Mouse (Mus musculus): ENCODE measurements around the gene Ypel3. TPM values are rescaled to one million over a fixed set of nuclear protein-coding genes. Genes with fewer than 3 reads are reported as not detected.
"Not testable (repeated sequence)": the region's sequence is repeated elsewhere in the genome, so short reads cannot be mapped to it uniquely, and the experiment has no call there.

Ypel3 gene
- 156 and 157 TPM in 2 replicates for polyA plus RNA-seq (2012; ENCODE audit: insufficient read depth, insufficient read length, missing spikeins)

DNA sequence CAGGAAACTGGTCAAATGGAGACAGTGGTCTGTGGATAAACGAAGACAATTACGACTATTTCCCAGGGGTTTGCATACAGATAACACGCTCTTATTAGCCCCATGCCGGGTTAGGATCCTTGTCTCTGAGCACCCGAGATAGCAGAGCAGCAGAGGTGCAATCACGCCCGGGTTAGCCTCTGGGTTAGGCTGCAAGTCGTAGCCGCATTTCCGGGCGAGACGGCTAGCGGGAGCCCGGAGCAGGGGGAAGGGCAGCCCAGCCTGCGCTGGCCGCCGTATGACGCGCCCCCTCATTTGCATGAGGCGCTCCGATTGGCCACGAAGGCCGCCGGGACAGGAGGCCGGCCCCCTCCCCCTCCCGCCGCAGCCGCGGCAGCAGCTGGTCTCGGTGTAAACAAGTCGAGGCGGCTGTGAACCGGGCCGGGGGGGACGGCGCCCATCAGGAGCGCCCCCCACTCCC is at the start of gene Ypel3:
Gene Ypel3, plus strand, starts transcription at position 358 of the 460 bp plus-strand sequence.
- H3K27ac ChIP-seq (replicated peaks; ENCODE audit: low read depth, low read length) = peak within 1 kb of the TSS; percentile 65
- H3K4me3 ChIP-seq (ENCODE audit: insufficient read depth, low read depth, low read length) = peak within 1 kb of the TSS; percentile 66
- peaks cover 15% of the 10 kb centered on the region for H3K4me1 ChIP-seq (ENCODE audit: control insufficient read depth, insufficient read depth, insufficient read length, low read length)

DNA sequence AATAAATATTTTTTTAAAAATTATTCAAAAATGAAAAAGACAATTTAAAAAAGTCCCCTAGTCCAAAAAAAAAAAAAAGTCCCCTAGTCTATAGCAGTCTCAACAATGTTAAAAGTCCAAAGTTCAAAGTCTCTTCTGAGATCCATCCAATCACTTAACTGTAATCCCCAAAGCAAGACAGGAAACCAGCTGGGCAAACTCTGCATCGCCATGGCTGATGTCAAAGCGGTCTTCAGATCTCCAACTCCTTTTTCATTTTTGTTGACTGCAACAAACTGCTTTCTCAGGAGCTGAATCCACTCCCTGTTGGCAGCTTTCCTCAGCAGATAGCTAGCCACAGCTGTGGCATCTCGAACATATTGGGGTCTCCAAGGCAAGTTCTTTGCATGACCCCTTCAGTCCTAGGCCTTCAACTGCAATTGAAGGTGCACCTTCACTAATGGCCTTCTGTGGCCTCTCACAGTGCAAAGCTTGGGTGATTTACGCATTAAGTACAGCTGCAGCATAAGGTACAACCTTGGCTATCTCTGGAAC is 46.4 kb upstream of the Ypel3 start:
- H3K4me3 ChIP-seq (ENCODE audit: insufficient read depth, low read depth, low read length); H3K4me1 ChIP-seq (ENCODE audit: control insufficient read depth, insufficient read depth, insufficient read length, low read length); H3K27ac ChIP-seq (replicated peaks; ENCODE audit: low read depth, low read length): not testable (repeated sequence)

DNA sequence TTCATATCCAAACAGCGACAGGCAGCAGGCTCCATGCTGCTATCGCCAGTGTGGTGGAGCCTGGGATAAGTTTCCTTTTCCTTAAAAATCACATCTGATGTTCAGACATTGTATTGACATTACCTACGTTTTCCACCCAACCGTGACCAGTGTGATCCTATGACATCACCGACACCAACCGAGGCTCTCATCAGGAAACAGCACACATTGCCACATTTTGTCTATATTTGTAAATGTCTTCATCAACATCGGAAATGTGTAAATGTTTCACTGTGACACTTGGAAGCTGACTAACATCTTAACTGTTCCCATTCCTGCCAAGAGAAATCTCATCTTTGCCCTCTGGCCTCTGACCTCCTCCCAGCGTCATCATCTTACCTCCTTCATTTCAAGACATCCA is 40.6 kb upstream of the Ypel3 start:
- no peaks in the 10 kb centered on the region for H3K4me1 ChIP-seq (ENCODE audit: control insufficient read depth, insufficient read depth, insufficient read length, low read length)
- H3K4me3 ChIP-seq (ENCODE audit: insufficient read depth, low read depth, low read length) = no peak overlapping the region
- no peak overlapping the region for H3K27ac ChIP-seq (replicated peaks; ENCODE audit: low read depth, low read length)

DNA sequence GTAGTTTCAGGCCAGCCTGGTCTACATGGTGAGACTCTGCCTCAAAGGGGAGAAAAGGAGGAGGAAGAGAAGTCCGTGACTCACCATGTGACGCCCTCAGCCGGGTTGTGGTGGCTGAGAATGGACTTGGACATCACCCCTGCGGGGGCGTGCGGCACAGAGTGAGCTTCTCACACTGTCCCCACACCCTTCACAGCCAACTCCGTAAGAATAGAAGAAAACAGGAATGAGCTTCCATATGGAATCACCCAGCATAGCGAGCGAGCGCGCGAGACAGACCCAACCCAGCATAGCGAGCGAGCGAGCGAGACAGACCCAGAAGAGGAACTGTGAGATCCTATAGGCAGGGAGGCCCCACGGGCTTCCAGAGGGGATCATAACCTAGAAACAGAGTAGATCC is 37.2 kb upstream of the Ypel3 start:
- Histone ChIP-seq H3K27ac (replicated peaks; ENCODE audit: low read depth, low read length) (no peak overlapping the region; the same call in 1 of the 2 replicates), H3K4me1 (ENCODE audit: control insufficient read depth, insufficient read depth, insufficient read length, low read length) (no peaks in the 10 kb centered on the region), H3K4me3 (ENCODE audit: insufficient read depth, low read depth, low read length) (no peak overlapping the region)

GRCm38 (mm10) chr7:126740132-126740735 is 36.5 kb upstream of the Ypel3 start:
- no peak overlapping the region for H3K4me3 ChIP-seq (ENCODE audit: insufficient read depth, low read depth, low read length)
- no peak overlapping the region; the same call in 1 of the 2 replicates for H3K27ac ChIP-seq (replicated peaks; ENCODE audit: low read depth, low read length)
- no peaks in the 10 kb centered on the region for H3K4me1 ChIP-seq (ENCODE audit: control insufficient read depth, insufficient read depth, insufficient read length, low read length)

GRCm38 (mm10) chr7:126740977-126741376 is 35.8 kb upstream of the Ypel3 start:
- Histone ChIP-seq H3K27ac (replicated peaks; ENCODE audit: low read depth, low read length) (no peak overlapping the region), H3K4me3 (ENCODE audit: insufficient read depth, low read depth, low read length) (no peak overlapping the region), H3K4me1 (ENCODE audit: control insufficient read depth, insufficient read depth, insufficient read length, low read length) (no peaks in the 10 kb centered on the region)

DNA sequence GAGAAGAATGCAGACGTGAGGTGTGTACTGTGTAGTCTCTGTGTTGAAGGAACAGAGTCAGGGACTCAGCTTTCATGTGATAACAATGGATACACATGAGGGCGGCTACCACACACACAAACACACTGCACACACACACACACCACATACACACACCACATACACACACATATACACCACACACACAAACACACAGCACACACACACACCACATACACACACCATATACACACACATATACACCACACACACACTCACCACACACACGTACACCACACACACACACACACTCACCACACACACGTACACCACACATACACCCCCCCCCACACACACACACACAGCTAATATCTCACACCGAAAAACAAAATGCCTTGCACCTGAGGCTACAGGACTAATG is 35.3 kb upstream of the Ypel3 start:
- Histone ChIP-seq H3K27ac (replicated peaks; ENCODE audit: low read depth, low read length) (no peak overlapping the region), H3K4me1 (ENCODE audit: control insufficient read depth, insufficient read depth, insufficient read length, low read length) (no peaks in the 10 kb centered on the region), H3K4me3 (ENCODE audit: insufficient read depth, low read depth, low read length) (no peak overlapping the region)

DNA sequence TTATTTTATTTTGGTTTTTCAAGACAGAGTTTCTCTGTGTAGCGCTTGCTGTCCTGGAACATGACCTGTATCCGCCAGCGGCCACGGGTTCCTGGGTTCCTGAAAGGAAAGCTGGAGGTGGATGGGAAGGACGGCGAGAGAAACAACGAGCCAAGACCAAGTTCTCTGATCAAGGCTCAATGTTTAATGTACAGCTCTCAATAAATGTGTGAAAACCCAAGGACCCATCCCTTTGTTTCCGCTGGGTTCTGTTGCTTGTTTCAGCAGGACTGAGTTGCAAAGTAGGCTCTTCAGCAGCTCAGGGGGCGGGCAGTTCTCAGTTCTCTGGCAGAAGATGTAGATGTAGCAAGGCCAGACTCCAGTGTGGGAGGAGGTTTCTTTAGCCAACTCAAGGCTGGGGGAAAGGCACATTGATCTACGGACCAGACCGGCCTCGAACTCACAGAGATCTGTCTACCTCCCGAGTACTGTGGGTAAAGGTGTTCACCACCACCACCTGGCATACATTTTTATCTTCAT is 34.7 kb upstream of the Ypel3 start:
- Histone ChIP-seq H3K4me3 (ENCODE audit: insufficient read depth, low read depth, low read length) (no peak overlapping the region), H3K4me1 (ENCODE audit: control insufficient read depth, insufficient read depth, insufficient read length, low read length) (no peaks in the 10 kb centered on the region), H3K27ac (replicated peaks; ENCODE audit: low read depth, low read length) (no peak overlapping the region)

DNA sequence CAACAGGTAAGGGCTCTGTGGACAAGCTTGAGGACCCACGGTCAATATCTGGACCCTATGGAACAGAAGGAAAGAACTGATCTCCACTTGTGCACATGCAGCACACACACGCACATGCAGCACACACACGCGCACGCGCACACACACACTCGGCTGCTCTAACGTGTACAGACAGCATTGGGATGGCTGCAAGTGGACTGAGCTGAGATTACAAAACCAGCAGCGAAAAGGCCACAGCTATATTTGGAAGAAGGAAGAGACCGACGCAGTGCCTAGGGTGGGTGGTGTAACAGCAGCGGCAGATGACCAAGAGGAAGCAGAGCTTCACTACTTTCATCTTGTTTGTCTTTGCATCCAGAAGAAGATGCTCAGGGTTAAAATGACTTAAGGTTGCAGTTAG is 30.7 kb upstream of the Ypel3 start:
- Histone ChIP-seq H3K27ac (replicated peaks; ENCODE audit: low read depth, low read length) (peak overlapping the region; percentile 84), H3K4me3 (ENCODE audit: insufficient read depth, low read depth, low read length) (0 out of 2 replicates have a peak overlapping the region, but pooled peaks have one; percentile 20), H3K4me1 (ENCODE audit: control insufficient read depth, insufficient read depth, insufficient read length, low read length) (no peaks in the 10 kb centered on the region)

- no peaks in the 10 kb centered on the region for H3K4me1 ChIP-seq (ENCODE audit: control insufficient read depth, insufficient read depth, insufficient read length, low read length)
- peak overlapping the region; percentile 84 for H3K27ac ChIP-seq (replicated peaks; ENCODE audit: low read depth, low read length)
- H3K4me3 ChIP-seq (ENCODE audit: insufficient read depth, low read depth, low read length) = 0 out of 2 replicates have a peak overlapping the region, but pooled peaks have one; percentile 20
Measured at GRCm38 (mm10) chr7:126746798-126747197, 30.0 kb upstream of the Ypel3 start.

DNA sequence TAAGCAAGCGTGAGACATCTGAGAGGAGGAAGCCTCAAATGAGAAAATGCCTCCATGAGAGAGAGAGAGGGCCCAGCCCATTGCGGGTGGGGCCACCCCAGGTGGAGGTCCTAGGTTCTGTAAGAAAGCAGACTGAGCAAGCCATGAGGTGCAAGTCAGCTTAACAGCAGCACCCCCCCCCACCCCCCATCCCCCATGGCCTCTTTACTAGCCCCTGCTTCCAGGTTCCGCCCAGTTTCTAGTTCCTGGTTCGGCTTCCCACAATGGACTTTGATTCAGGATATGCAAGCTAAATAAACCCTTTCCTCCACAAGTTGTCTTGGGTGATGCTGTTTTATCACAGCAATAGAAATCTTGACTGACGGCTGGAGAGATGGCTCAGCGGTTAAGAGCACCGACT is 27.9 kb upstream of the Ypel3 start:
- Histone ChIP-seq H3K4me1 (ENCODE audit: control insufficient read depth, insufficient read depth, insufficient read length, low read length) (no peaks in the 10 kb centered on the region), H3K4me3 (ENCODE audit: insufficient read depth, low read depth, low read length) (no peak overlapping the region), H3K27ac (replicated peaks; ENCODE audit: low read depth, low read length) (peak overlapping the region; percentile 56; the same call in 1 of the 2 replicates)

GRCm38 (mm10) chr7:126749582-126750343 is 27.0 kb upstream of the Ypel3 start:
- H3K4me3 ChIP-seq (ENCODE audit: insufficient read depth, low read depth, low read length) = no peak overlapping the region
- no peaks in the 10 kb centered on the region for H3K4me1 ChIP-seq (ENCODE audit: control insufficient read depth, insufficient read depth, insufficient read length, low read length)
- no peak overlapping the region for H3K27ac ChIP-seq (replicated peaks; ENCODE audit: low read depth, low read length)

GRCm38 (mm10) chr7:126754866-126755265 is 21.9 kb upstream of the Ypel3 start:
- Histone ChIP-seq H3K4me3 (ENCODE audit: insufficient read depth, low read depth, low read length) (0 out of 2 replicates have a peak overlapping the region, but pooled peaks have one; percentile 10), H3K27ac (replicated peaks; ENCODE audit: low read depth, low read length) (peak overlapping the region; percentile 56)

GRCm38 (mm10) chr7:126758539-126758938 is 18.2 kb upstream of the Ypel3 start:
- H3K27ac ChIP-seq (replicated peaks; ENCODE audit: low read depth, low read length) = no peak overlapping the region
- H3K4me3 ChIP-seq (ENCODE audit: insufficient read depth, low read depth, low read length) = no peak overlapping the region
- peaks cover 17% of the 10 kb centered on the region for H3K4me1 ChIP-seq (ENCODE audit: control insufficient read depth, insufficient read depth, insufficient read length, low read length)

More at GRCm38 (mm10) chr7:126754866-126755265, 21.9 kb upstream of the Ypel3 start:
- H3K4me1 ChIP-seq (ENCODE audit: control insufficient read depth, insufficient read depth, insufficient read length, low read length) = peaks cover 2% of the 10 kb centered on the region; the same call in 1 of the 2 replicates

DNA sequence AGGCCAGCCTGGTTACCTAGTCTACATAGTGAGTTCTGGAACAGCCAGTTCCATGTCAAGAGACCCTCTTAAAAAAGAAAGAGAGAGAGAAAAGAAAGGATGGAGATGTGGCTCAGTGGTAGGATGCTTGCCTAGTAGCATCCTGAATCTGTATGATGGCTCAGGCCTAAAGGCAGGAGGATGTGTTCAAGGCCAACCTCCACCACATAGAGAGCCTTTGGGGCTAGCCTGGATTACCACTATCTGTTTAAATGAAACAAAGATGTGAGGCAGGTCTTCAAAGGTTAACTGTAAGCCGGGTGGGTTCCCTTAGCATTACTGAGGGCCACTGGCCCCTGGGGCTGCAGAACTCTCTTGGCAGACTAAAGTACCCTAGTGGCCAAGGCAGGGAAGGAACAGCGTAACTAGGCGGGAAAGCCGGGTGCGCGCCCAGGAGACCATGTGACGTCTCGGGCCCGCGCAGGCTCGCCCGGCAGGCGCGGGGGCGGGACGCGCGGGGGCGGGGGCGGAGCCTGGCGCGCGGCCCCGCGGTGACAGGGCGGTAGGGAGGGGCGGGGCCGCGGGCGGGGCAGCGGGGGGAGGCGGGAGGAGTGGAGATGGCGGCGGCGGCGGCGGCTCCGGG is 17.6 kb upstream of the Ypel3 start, which contains the start of gene Mapk3:
Gene Mapk3, plus strand, starts transcription at position 552 of the 622 bp plus-strand sequence.
- Histone ChIP-seq H3K4me1 (ENCODE audit: control insufficient read depth, insufficient read depth, insufficient read length, low read length) (peaks cover 17% of the 10 kb centered on the region), H3K4me3 (ENCODE audit: insufficient read depth, low read depth, low read length) (peak within 1 kb of the TSS; percentile 98), H3K27ac (replicated peaks; ENCODE audit: low read depth, low read length) (peak within 1 kb of the TSS; percentile 92)

Measured in brown adipose tissue, adult 24 weeks (tissue).